Mouse (Mus musculus): ENCODE results near the gene Blvrb.

The Blvrb gene

DNA sequence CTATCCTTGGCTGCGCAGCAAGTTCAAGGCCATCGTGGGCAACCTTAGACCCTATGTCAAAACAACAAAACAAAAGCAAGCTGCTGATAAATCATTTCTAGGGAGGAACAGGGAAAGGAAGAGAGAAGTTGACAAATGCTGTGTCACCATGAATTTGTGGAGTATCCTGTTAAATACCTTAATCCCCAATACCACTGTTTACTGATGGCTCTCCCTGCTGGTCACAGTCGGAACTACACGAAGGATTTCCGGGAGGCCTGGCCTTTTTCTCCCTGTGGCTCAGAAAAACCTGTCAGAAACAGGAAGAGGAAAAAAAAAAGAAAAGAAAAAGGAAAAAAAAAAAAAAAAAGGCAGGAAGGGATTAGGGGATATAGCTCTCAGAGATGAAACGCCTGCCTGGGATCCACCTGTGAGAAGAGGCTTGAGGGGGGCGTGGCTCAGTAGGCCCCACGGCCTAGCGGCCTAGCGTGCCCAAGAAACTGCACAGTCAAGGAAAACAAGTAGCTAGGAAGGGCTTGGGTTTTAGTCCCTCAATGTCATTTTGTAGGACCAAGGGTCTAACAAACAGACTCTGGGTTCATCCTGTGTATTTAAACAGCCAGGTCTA is 1.6 kb downstream of the Blvrb start:
- peak; percentile 11 to 34 for DNase-seq

DNA sequence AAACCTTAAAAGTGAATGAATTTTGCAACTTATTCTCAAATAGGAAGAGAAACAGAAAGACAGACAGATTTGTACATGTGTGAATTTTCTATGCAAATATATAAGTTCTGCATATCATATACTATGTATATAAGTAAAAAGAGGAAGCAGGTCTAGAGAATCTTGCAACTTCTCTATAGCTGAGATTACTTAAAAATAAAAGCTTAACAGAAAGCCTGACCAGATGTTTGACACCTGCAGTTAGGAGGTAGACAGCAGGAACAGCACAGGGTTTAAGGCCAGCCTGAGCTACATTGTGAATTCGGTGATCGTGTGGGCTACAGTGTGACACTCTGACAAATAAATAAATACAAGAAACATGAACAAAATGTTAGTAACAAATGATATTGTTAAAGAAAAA is 3.6 kb downstream of the Blvrb start:
- DNase-seq: no peak

- DNase-seq: no peak
Observed at GRCm38 (mm10) chr7:27452206-27452770, 4.5 kb downstream of the Blvrb start.

- no peak for DNase-seq
Observed at GRCm38 (mm10) chr7:27454461-27455121, 6.8 kb downstream of the Blvrb start.

GRCm38 (mm10) chr7:27455273-27455672 is 7.5 kb downstream of the Blvrb start:
- DNase-seq: no peak

DNA sequence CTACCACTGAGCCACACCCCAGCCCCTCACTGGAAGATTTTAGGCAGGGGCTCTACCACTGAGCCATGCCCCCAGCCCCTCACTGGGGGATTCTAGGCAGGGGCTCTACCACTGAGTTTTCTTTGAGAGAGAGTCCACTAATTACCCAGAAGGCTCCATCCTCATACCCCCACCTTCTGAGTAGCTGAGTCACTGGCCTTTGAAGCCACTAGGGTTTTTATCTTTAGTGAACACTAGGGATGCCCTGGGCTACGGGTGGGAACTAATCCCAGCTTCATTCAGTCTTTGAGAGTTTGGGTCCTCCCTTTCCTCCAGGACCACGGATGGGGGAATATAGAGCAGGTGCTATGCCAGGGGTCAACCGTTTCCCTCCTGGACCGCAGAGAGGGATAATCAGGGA is 10.8 kb downstream of the Blvrb start:
- DNase-seq: no peak

- DNase-seq: no peak
Observed at GRCm38 (mm10) chr7:27459640-27460039, 11.9 kb downstream of the Blvrb start.

DNA sequence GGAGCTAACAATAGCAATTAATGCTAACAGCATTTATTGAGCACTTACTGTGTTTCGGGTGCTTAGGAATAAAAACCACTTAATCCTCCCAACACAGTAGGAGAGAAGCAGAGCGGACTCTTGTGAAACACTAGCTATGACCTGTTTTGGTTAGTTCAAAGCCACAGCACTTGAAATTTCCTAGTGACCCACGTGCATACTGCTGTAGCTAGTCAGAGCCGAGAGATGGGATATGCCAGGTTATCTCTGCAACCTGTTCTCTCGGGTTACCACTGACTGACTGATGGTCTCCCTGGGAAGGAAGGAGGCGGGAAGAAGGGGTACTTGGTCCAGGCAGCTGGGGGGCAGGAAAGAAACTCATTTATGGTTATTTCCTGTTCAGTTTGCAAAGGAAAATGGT is 12.7 kb downstream of the Blvrb start:
- no peak for DNase-seq

- no peak for DNase-seq
Observed at GRCm38 (mm10) chr7:27467648-27468047, 19.9 kb downstream of the Blvrb start.

- no peak for DNase-seq
Observed at GRCm38 (mm10) chr7:27471390-27472120, 23.8 kb downstream of the Blvrb start.

DNA sequence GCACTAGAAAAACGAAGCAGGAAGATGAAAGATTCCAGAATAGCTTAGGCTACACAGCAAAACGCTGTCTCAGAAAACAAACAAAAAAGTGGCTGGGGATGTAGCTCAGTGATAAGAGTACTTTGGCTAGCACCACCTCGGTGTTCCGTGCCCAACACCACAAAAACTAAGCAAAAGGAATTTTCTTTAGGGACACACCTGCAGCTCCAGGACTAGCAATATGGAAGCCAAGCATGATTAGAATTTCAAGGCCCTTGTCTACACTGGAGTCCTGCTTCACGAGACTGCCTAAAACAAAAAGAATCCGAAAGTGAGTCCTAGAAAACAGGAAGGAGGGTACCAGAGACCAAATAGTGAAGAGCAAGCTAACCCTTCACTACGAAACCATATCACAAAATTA is 24.8 kb downstream of the Blvrb start:
- no peak for DNase-seq

GRCm38 (mm10) chr7:27473156-27473834 is 25.5 kb downstream of the Blvrb start, which contains the start of gene Sertad3:
Sertad3 (plus strand) TSS chr7:27473768.
- DNase-seq: peak; percentile 95 to 98

DNA sequence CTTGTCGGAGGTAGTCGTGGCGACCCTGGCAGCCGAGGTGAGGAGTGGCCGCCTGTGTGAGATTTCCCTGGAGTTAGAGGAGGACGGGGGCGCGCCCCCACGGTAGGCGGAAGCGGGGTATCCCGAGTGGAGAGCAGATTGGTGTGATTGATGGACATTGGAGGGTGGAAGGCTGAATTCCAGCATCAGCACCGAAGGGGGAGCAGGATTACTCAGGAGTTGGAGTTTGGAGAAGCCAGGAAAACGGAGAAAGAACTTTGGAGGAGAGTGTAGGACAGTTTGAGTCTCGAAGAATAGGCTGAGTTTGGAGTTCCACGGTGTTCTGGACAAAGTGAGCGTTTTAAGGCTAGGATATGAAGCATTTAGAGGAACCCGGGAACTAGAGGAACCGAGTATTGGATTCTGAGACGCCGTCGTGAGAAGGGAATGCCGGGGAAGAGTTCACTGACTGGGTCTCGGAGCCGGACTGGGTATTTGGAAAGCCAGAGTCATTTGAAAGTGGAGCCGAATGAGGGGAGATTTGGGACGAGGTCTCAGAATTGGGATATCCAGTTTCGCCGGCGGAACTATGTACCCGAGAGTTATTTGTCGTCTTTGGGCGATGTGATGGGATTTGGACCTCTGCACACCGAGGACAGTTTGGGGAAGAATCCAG is 26.2 kb downstream of the Blvrb start:
- no peak for DNase-seq

- DNase-seq: peak; percentile 92 to 94
Observed at GRCm38 (mm10) chr7:27474490-27474954, 26.7 kb downstream of the Blvrb start.

- no peak for DNase-seq
Observed at GRCm38 (mm10) chr7:27475596-27475995, 27.8 kb downstream of the Blvrb start.

- DNase-seq: no peak
Observed at GRCm38 (mm10) chr7:27476098-27476635, 28.4 kb downstream of the Blvrb start.

- no peak for DNase-seq
Observed at GRCm38 (mm10) chr7:27478561-27478960, 30.8 kb downstream of the Blvrb start.

GRCm38 (mm10) chr7:27479750-27480149 is 32.0 kb downstream of the Blvrb start:
- no peak for DNase-seq

DNA sequence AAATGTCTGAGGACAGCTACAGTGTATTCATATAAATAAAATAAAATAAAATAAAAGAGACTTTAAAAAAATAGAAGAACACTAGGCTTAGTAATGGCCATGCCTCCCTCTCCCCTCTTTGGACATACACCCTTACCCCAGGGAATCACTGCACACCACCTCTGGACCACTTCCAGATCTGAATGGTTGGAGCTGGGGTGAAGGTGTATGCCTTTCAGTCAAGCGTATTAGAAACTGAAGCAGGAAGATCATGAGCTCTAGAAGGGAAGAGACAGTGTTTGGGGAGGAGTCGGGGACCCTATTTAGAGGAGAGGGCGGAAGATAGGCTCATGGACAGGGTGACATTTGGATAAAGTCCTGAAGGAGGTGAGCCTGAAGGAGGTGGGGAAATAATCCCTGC is 32.7 kb downstream of the Blvrb start:
- no peak for DNase-seq

- no peak for DNase-seq
Observed at GRCm38 (mm10) chr7:27480927-27481626, 33.3 kb downstream of the Blvrb start.

- DNase-seq: peak; percentile 70 to 72
Observed at GRCm38 (mm10) chr7:27481627-27481969, 33.8 kb downstream of the Blvrb start.

GRCm38 (mm10) chr7:27483860-27484259 is 36.1 kb downstream of the Blvrb start:
- no peak for DNase-seq
